Mouse (Mus musculus) intestine, embryonic 16.5 days (tissue): ENCODE data around the gene Atad5. TPM values are rescaled to one million over a fixed set of nuclear protein-coding genes. Genes with fewer than 3 reads are reported as not detected.

Experiments
- ATAC-seq: fragments of 200-750 bp; cut with Nextera tagmentation; 2 replicates; pipeline ENCODE4 v1.8.0; 2017; ENCODE audit warnings: moderate TSS enrichment, moderate library complexity
- H3K27ac ChIP-seq: fragments of 300-500 bp; sonication (generic); 2 replicates; pipeline ENCODE4 v1.5.1; 2014; ENCODE audit warnings: mild to moderate bottlenecking, low read length
- H3K27me3 ChIP-seq: fragments of 300-500 bp; sonication (generic); replicated peaks from 2 replicates; pipeline ENCODE4 v1.6.1; 2014; ENCODE audit warnings: low read length, control low read depth, mixed read lengths; ENCODE audit not compliant: control insufficient read depth, insufficient read depth
- H3K36me3 ChIP-seq: fragments of 300-500 bp; sonication (generic); 2 replicates; pipeline ENCODE4 v1.6.1; 2014; ENCODE audit warnings: low read length, control low read depth; ENCODE audit not compliant: control insufficient read depth, insufficient read depth
- H3K4me1 ChIP-seq: fragments of 300-500 bp; sonication (generic); 2 replicates; pipeline ENCODE4 v1.6.1; 2014; ENCODE audit warnings: low read length, control low read depth, mixed read lengths; ENCODE audit not compliant: control insufficient read depth, insufficient read depth
- H3K4me2 ChIP-seq: fragments of 300-500 bp; sonication (generic); 2 replicates; pipeline ENCODE4 v1.6.1; 2014; ENCODE audit warnings: low read depth, low read length, control low read depth
- H3K4me3 ChIP-seq: fragments of 300-500 bp; sonication (generic); 2 replicates; pipeline ENCODE4 v1.5.1; 2014; ENCODE audit warnings: mild to moderate bottlenecking, low read length
- H3K9ac ChIP-seq: fragments of 300-500 bp; sonication (generic); 2 replicates; pipeline ENCODE4 v1.6.1; 2014; ENCODE audit warnings: low read depth, low read length
- H3K9me3 ChIP-seq: fragments of 300-500 bp; sonication (generic); 2 replicates; pipeline ENCODE4 v1.6.1; 2016; ENCODE audit warnings: low read length, control low read depth; ENCODE audit not compliant: control insufficient read depth
- WGBS: fragments of 180-500 bp; shearing (Covaris S2); extraction: QIAGEN DNeasy Blood & Tissue Kit; methylation state at CpG from one replicate; pipeline ENCODE4 v1.1.7; 2014; 5-methylcytosine and 5-hydroxymethylcytosine counted together
- polyA plus RNA-seq: library from polyadenylated mRNA; unstranded; fragments of >200 nt; fragmentation: Nextera tagmentation; extraction: Ambion mirVana; gene quantifications from 2 replicates; pipeline ENCODE4 v1.2.1, GENCODE M21; 2015

The Atad5 gene
- 4.7 and 5.6 TPM in 2 replicates for polyA plus RNA-seq

- 0 out of 2 replicates have a peak, but pooled peaks cover 2% of the 10 kb centered on the region for H3K4me1 ChIP-seq
- H3K9me3 ChIP-seq, result no peaks in the 10 kb centered on the region
- WGBS, result 4% methylated on average over 57 of the region's 57 CpGs
- H3K27ac ChIP-seq, result peak within 1 kb of the TSS; percentile 68
- H3K4me3 ChIP-seq, result peak within 1 kb of the TSS; percentile 94
- H3K9ac ChIP-seq, result peak within 1 kb of the TSS; percentile 95
- no peaks in the 10 kb centered on the region for H3K27me3 ChIP-seq
- peak; percentile 61 for ATAC-seq
- peak within 1 kb of the TSS; percentile 60 for H3K4me2 ChIP-seq
- no peaks in the 10 kb centered on the region for H3K36me3 ChIP-seq
Measured at GRCm38 (mm10) chr11:80088917-80089816, at the start of gene Atad5. Gene Atad5 (plus strand): TSS chr11:80089400.

GRCm38 (mm10) chr11:80042615-80043418 is 46.4 kb upstream of the Atad5 start:
- ATAC-seq, result no peak
- WGBS, result 57% methylated on average over 10 of the region's 10 CpGs
- H3K9me3 ChIP-seq, result no peaks in the 10 kb centered on the region
- no peaks in the 10 kb centered on the region for H3K4me1 ChIP-seq
- H3K9ac ChIP-seq, result no peak overlapping the region
- H3K4me3 ChIP-seq, result no peak overlapping the region
- no peak overlapping the region for H3K27ac ChIP-seq
- no peak overlapping the region for H3K4me2 ChIP-seq
- no peaks in the 10 kb centered on the region for H3K27me3 ChIP-seq
- H3K36me3 ChIP-seq, result no peaks in the 10 kb centered on the region

GRCm38 (mm10) chr11:80043419-80043817 is 45.8 kb upstream of the Atad5 start:
- peaks cover 5% of the 10 kb centered on the region; the same call in 1 of the 2 replicates for H3K36me3 ChIP-seq
- no peak overlapping the region for H3K9ac ChIP-seq
- no peak overlapping the region for H3K4me3 ChIP-seq
- no peak overlapping the region for H3K4me2 ChIP-seq
- H3K27me3 ChIP-seq, result no peaks in the 10 kb centered on the region
- no peaks in the 10 kb centered on the region for H3K4me1 ChIP-seq
- H3K9me3 ChIP-seq, result no peaks in the 10 kb centered on the region
- 89% methylated on average over 8 of the region's 8 CpGs for WGBS
- H3K27ac ChIP-seq, result no peak overlapping the region
- no peak for ATAC-seq

- H3K36me3 ChIP-seq, result peaks cover 6% of the 10 kb centered on the region; the same call in 1 of the 2 replicates
- no peaks in the 10 kb centered on the region for H3K9me3 ChIP-seq
- H3K4me1 ChIP-seq, result no peaks in the 10 kb centered on the region
- H3K9ac ChIP-seq, result no peak overlapping the region
- H3K27me3 ChIP-seq, result no peaks in the 10 kb centered on the region
- H3K4me3 ChIP-seq, result no peak overlapping the region
- H3K4me2 ChIP-seq, result no peak overlapping the region
- WGBS, result 77% methylated on average over 7 of the region's 7 CpGs
- H3K27ac ChIP-seq, result no peak overlapping the region
- ATAC-seq, result no peak
Measured at GRCm38 (mm10) chr11:80046856-80047255, 42.3 kb upstream of the Atad5 start.

GRCm38 (mm10) chr11:80050088-80050487 is 39.1 kb upstream of the Atad5 start:
- Histone ChIP-seq H3K9me3 (no peaks in the 10 kb centered on the region), H3K27ac (no peak overlapping the region), H3K4me3 (no peak overlapping the region), H3K4me2 (no peak overlapping the region), H3K4me1 (no peaks in the 10 kb centered on the region), H3K27me3 (no peaks in the 10 kb centered on the region), H3K9ac (no peak overlapping the region), H3K36me3 (peaks cover 6% of the 10 kb centered on the region; the same call in 1 of the 2 replicates)
- WGBS, result 31% methylated on average over 2 of the region's 2 CpGs
- ATAC-seq, result no peak

GRCm38 (mm10) chr11:80052456-80052855 is 36.7 kb upstream of the Atad5 start:
- Histone ChIP-seq H3K4me2 (no peak overlapping the region), H3K27ac (no peak overlapping the region), H3K27me3 (no peaks in the 10 kb centered on the region), H3K4me1 (no peaks in the 10 kb centered on the region), H3K4me3 (no peak overlapping the region), H3K36me3 (peaks cover 9% of the 10 kb centered on the region; the same call in 1 of the 2 replicates), H3K9ac (no peak overlapping the region), H3K9me3 (no peaks in the 10 kb centered on the region)
- ATAC-seq, result no peak
- 69% methylated on average over 7 of the region's 7 CpGs for WGBS

GRCm38 (mm10) chr11:80053171-80053570 is 36.0 kb upstream of the Atad5 start:
- no peak overlapping the region for H3K9ac ChIP-seq
- peaks cover 10% of the 10 kb centered on the region; the same call in 1 of the 2 replicates for H3K36me3 ChIP-seq
- no peak for ATAC-seq
- H3K27ac ChIP-seq, result no peak overlapping the region
- no peaks in the 10 kb centered on the region for H3K9me3 ChIP-seq
- no peaks in the 10 kb centered on the region for H3K4me1 ChIP-seq
- no peak overlapping the region for H3K4me2 ChIP-seq
- 87% methylated on average over 5 of the region's 5 CpGs for WGBS
- no peaks in the 10 kb centered on the region for H3K27me3 ChIP-seq
- no peak overlapping the region for H3K4me3 ChIP-seq

- no peaks in the 10 kb centered on the region for H3K4me1 ChIP-seq
- ATAC-seq, result no peak
- H3K9ac ChIP-seq, result no peak overlapping the region
- 60% methylated on average over 4 of the region's 4 CpGs for WGBS
- no peak overlapping the region for H3K4me2 ChIP-seq
- no peaks in the 10 kb centered on the region for H3K27me3 ChIP-seq
- H3K4me3 ChIP-seq, result no peak overlapping the region
- H3K9me3 ChIP-seq, result no peaks in the 10 kb centered on the region
- H3K27ac ChIP-seq, result no peak overlapping the region
- H3K36me3 ChIP-seq, result peaks cover 6% of the 10 kb centered on the region; the same call in 1 of the 2 replicates
Measured at GRCm38 (mm10) chr11:80054659-80055058, 34.5 kb upstream of the Atad5 start.

- Histone ChIP-seq H3K9me3 (no peaks in the 10 kb centered on the region), H3K36me3 (peaks cover 6% of the 10 kb centered on the region; the same call in 1 of the 2 replicates), H3K27ac (no peak overlapping the region), H3K27me3 (no peaks in the 10 kb centered on the region), H3K4me3 (no peak overlapping the region), H3K4me2 (no peak overlapping the region), H3K9ac (no peak overlapping the region), H3K4me1 (no peaks in the 10 kb centered on the region)
- WGBS, result 93% methylated on average over 9 of the region's 9 CpGs
- no peak for ATAC-seq
Measured at GRCm38 (mm10) chr11:80056141-80056540, 33.1 kb upstream of the Atad5 start.
